Mouse (Mus musculus): ENCODE measurements around the gene Sulf2. TPM values are rescaled to one million over a fixed set of nuclear protein-coding genes. Genes with fewer than 3 reads are reported as not detected.

Sulf2 gene
- total RNA-seq, 2 experiments from 2014 or later = 66.2 to 68.9 TPM

DNA sequence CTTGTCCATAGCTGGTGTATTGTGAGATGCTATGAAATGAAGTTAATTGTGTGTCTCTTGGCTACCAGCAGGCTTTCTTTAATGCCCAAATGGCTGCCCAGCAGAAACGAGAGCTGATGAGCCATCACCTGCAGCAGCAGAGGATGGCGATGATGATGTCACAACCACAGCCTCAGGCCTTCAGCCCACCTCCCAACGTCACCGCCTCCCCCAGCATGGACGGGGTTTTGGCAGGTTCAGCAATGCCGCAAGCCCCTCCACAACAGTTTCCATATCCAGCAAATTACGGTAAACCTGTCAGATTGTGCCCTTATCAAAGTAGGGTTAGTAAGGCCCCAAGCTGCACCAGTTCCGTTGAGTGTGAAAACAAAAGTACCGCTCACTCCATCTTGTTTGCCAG lies 87.2 kb downstream of the Sulf2 start:
- no peak for DNase-seq (ENCODE audit: low spot score in 2 of 2)

DNA sequence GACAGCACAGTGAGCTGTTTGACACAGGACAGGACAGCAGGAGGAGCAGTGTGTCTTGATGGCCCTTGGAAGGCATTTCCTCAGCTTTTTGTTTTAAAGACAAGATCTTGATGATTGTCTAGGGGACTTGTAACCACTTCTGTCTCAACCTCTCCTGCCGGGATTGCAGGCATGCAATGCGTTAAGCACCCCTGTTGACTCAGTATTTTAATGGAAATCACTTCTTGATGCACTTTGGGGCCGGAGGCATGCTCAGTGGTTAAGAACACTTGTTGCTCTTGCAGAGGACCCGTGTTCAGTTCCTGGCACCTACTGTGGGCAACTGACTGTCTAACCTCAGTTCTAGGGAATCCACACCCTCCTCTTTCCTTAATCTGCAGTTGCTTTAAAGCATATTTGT lies 89.0 kb downstream of the Sulf2 start:
- DNase-seq (ENCODE audit: low spot score in 2 of 2) = no peak

DNA sequence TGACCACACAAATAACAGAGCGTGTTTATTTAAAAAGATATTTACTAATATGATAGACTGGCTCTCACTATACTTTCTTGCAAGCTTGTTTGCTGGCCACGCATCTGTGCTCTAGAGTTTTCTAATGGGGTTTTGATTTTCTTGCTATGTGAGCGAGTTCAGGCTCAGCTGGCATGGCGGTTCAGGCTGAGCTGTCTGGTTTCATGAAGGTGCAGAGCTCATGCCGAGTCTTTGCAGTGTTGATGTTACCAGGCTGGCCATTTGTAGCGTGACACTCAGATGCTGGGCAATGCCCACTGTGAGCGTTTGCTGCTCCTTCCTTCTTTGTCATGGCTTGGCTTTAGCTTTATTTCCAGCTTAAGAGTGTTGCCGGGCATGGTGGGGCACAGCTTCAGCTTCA lies 93.0 kb downstream of the Sulf2 start:
- no peak for DNase-seq (ENCODE audit: low spot score in 2 of 2)

DNA sequence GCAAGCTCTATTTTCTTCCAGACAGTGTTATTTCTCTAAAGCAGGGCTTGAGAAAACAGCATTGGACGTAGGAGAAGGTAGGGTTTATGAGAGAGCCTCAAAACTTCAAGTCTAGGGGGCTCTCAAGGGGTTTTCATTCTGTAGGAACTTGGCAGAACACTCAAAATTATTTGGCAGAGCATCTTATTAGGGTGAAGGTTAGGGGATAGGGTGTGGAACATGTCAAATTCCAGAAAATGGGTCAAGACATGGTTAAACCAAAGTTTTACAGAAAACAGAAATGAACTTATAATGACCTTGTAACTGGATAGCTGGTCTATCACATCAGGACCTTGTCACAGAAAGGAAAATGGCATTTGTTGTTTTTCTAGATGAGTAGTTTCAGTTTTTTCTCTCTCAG lies 93.5 kb downstream of the Sulf2 start:
- DNase-seq (ENCODE audit: low spot score in 2 of 2) = no peak

DNA sequence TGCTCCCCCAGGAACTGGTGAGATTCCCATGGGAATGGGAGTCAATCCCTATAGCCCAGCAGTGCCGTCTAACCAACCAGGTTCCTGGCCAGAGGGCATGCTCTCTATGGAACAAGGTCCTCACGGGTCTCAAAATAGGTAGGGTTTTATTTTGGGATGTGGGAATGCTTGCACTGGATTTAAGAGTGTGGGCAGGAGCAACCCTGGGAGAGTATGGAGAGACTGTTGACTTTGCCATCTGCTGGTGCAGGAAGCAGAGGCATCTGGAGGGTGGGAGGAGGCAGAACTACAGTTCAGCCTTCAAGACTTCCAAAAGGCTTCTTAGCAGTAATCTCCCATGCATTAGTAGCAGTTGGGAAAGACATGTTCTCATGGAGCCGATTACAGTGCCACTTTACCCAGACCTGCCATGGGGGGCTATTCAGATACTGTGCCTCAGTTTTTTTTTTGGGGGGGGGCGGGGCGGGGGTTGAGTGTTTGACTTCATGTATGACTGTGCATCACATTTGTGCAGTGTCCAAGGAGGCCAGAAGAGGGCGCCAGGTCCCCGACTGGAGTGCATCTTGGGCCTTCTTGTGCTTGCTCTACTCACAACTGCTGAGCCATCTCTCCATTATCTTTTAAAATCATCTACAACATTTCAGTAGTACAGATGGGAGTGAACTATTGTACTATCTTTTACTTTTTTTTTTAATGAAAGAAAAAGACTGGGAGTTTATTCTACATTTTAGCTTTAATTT lies 95.6 kb downstream of the Sulf2 start:
- peak in 1 of 2 experiments; percentile 45 for DNase-seq (ENCODE audit: low spot score in 2 of 2)

DNA sequence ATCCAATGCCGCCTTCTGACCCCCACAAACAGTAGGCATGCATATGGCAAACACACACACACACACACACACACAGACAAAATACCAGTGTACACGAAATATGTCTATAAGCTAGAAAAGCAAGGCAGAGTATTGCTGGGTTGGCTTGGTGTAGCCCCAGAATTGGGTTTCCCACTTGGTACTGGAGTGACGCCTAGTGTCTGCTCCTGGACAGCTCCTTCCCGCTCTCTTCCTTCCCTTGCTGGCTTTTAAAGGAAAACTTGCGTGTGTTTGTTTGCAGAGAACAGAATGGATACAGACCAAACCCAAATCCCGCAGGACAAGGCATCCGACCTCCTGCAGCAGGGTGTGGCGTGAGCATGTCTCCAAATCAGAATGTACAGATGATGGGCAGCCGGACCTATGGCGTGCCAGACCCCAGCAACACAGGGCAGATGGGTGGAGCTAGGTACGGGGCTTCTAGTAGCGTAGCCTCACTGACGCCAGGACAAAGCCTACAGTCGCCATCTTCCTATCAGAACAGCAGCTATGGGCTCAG lies 101.4 kb downstream of the Sulf2 start:
- DNase-seq (ENCODE audit: low spot score in 2 of 2) = no peak

DNA sequence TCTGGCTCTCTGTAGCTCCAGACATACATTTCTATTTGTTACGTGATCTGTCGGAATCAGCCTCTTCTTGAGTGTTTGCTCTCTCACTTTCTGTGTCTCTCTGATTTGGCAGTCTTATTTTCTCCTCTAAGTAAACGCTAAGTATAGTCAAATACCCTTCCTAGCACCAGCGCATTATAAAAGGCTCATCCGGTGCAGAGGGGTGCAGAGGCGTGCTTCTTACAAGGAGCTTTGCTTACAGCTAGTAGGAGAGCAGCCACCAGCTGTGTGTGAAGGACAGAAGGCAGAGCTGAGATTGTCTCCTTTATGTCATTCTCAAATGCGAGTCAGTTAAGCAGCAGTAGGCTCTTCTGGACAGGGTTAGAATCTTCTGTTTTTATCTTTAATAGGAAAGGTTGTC lies 103.5 kb downstream of the Sulf2 start:
- no peak for DNase-seq (ENCODE audit: low spot score in 2 of 2)

DNA sequence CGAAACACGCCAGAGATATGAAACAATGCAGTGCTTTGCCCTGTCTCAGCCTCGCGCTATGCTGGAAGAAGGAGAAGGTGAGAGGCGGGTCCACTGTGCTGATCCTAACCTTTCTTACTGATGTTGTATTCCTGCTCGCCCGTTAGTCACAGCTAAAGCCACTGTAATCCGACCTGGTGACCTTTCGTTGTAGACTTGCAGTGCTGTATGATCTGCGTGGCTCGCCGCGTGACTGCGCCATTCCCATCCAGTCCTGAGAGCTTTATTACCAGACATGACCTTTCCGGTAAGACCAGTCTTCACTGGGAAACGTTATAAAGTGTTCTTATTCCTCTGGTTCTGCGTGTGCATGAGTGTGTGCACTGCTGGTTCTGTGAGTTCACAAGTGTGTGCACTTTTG lies 104.0 kb downstream of the Sulf2 start:
- no peak for DNase-seq (ENCODE audit: low spot score in 2 of 2)

DNA sequence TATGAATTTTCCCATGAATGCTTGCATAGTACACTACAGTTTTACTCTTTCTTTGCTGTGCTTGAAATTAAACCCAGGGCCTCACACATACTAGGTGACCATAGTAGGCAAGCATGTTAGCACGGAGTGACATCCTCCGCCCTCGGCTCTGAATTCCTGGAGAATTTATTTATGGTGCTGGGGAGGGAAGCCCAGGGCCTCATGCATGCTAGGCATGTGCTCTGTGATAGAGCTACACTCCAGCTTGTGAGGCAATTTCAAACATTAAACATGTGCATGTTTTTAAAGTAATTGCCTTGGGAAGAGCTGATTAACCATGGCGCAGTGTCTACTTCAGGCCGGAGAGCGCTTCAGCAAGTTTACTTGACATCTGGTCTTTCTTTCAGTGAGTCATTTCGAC lies 106.6 kb downstream of the Sulf2 start:
- DNase-seq (ENCODE audit: low spot score in 2 of 2) = no peak

DNA sequence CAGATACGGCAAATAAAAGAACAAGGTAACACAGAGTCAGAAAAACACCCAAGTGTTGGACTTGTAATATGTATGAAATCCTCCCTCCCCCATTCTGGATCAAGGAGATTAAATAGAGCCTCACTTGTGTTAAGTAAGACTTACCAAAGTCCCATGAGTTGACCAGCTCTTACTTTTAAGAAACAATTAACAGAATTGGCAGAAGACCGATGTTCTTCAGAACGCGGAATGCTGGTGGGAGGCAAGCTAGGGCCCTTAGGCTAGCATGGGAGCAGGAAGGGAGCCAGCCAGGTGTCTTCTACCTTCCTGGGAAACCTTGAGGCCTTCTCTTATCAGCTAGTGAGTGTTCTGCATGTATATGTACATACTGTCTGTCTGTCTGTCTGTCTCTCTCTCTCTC lies 107.5 kb downstream of the Sulf2 start:
- no peak for DNase-seq (ENCODE audit: low spot score in 2 of 2)

DNA sequence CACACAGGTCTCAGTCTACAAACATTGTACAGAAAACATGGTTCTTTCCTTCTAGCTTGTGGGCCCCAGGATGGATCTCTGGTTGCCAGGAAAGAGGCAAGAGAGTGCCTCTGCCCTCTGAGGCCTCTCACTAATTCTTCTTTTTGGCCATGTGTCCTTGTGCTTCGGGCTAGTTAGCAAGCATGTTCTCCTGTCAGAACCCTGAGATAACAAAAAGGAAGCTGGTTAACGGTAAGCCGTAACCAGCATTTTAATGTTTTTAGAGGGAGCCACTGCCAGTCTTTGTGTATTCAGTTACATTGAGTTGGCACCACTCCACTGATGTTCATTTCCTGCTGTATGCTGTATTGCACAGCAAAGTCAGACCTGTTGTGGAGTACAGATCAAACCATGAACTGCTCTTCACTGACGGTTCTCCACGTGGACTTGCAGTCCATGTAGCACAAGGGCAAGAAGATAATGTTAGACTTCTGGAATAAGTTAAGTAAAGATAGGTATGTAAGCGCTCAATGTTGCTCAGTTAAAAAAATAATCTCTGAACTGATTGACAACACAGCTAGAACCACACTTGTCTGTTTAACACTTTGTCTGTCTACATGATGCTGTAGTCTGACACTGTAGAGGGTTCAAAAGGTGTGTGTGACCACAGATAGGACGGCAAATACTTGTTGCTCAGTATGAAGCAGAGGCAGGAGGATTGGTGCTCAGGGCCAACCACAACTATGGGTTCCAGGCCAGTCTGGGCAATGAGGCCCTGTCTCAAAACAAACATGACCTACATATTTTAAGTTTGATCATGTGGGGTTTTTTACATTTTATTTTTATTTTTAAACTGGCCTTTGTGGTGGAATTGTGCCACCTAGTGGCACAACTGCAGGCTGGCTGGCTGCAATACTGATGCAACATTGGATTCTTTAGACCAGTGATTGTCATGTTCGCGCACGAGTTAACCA lies 109.6 kb downstream of the Sulf2 start:
- peak in 1 of 2 experiments; percentile 31 for DNase-seq (ENCODE audit: low spot score in 2 of 2)

DNA sequence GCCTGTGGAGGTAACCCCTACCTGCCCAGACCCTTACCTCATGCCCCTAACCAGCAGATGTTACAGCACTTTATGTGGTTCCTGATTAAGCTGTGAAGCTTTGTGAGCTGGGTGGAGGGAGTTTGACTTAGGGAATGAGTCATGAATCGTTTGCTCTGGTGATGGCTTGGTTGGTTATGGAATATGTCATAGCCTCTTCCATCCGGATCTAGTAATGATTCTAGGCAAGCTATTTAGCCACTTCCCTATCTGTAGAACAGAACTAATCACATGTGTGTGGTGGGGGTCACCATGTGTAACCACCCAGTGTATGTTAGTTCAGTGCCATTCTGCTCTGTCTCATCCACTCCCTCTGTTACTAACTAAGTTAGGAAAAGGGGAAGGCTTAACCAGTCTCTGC lies 110.5 kb downstream of the Sulf2 start:
- DNase-seq (ENCODE audit: low spot score in 2 of 2) = no peak

DNA sequence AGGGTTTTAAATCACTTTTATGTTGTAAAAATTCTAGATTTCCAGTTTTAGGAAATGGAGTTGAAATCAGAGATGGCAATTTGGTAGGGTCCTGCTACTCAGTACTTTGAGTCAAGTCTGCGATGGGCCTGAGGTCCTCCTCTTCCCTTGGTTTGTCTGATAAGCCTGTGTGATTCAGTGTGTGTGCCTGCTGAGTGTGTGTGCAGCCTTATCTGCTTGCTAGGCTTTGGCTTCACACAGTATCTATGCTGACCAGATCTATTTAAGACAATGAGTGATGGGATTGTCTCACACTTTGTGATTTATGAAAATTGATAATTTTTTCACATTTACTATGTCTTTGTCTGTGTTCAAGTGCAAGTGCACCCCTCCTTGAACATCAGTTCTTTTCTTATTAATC lies 112.9 kb downstream of the Sulf2 start:
- DNase-seq (ENCODE audit: low spot score in 2 of 2) = no peak

DNA sequence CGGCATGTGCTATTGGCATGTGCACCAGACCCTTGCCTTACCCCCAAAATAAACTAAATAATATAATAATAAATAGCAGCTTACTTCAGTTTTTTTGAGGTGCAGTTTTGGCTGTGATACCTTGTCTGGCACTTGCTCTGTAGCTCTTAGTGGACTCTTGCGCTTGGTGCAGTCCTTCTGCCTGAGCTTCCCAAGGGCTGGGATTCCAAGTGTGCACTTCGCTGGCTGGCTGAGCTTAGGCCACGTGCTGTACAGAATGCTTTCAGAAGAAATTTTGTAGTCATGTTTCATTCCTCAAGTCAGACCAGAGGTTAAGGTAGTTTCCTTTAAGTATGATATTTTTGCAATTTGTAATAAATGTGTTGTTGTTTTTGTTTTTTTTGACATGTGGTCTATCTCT lies 115.8 kb downstream of the Sulf2 start:
- no peak for DNase-seq (ENCODE audit: low spot score in 2 of 2)

DNA sequence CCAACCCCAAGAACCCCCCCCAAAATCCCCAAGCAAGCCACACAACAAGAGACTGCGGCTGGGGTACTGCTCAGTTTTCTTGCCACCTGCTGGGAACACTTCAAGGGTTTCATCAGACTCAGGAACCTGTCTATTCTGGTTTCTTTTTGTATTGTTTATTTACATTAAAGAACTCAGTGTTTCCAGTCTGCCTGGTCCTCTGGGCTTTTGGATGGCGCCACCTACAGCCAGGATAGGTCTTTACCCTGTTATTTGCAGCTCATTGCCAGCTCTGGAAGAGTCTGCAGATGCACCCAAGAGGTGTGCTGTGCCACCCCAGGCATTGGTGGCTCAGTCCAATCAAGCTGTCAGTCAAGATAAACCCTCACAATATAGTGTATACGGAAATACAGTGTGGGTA lies 119.7 kb downstream of the Sulf2 start:
- DNase-seq (ENCODE audit: low spot score in 2 of 2) = peak in 1 of 2 experiments; percentile 27

DNA sequence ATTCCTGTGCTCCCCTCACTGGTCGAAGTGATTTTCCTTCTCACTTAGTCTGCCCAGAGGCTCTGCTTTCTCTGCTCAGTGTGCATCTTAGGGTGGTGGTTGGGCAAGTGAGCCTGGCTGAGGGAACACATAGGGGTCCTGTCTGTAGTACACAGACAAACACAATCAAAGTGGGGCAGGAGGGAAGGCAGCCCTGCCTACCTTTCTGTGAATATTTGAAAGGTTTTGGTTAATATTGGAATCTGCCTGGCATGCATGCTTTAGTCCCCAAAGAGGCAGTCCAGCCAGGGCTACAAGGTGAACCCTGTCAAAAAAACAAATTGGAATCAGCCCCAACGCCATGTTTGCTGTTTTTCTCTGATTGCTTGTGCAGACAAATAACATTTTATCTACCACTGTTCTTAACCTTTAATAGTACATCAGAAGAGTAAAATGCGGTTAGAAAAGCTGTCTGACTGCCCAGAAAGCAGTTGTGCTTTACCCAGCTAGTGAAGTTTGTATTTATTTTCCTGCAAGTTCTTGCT lies 120.4 kb downstream of the Sulf2 start:
- DNase-seq (ENCODE audit: low spot score in 2 of 2) = no peak

DNA sequence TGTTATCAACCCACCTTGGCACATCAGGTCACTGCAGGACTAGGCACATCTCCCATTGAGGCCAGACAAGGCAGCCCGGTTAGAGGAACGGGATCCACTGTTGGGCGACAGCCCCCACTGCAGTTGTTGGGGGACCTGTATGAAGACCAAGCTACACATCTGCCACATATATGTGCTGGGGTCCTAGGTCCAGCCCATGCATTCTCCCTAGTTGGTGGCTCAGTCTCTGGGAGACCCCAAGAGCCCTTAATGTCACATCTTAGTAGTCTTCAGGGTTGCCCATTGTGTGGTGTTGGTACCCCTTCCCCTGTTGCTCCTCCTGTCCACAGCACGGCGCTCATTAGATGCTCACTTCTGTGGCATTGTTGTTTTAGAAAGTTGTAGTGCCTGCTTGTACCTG lies 122.8 kb downstream of the Sulf2 start:
- DNase-seq (ENCODE audit: low spot score in 2 of 2) = no peak

DNA sequence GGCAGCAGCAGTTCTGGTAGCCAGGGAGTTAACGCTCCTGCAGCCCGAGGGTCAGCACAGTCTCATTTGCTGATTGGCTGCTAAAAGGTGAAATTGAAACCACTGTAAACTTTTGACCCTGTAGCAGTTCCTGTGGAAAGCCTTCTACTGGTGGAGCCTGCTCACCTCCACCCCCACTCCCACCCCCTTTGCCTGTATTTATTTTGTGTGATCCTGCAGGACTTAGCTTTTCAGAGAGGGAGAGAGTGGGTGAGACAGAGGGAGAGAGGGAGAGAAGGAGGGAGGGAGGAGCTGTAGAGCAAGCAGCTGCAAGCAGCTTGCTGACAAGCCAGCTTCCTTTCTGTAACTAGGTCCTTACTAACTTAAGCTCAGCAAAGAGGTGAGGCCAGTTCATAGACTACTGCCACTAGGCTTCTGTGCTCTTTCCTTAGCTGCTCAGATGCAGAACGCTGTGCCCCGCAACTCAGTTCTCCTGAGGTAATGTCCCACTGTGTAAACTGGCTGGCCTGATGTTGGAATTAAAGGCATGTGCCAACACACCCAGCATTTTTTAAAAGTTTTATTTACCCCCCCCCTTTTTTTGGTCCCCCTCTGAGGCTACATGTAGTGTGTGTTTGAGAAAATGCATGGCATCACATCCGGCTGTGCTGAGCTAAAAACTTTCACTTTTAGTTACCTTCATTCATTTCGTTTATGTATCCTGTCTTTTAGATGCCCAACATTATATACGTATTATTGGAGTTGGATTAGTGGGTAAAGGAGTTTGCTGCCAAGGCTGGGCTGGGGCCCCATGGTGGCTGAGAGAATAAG lies 124.1 kb downstream of the Sulf2 start:
- DNase-seq (ENCODE audit: low spot score in 2 of 2) = peak; percentile 17 to 55

DNA sequence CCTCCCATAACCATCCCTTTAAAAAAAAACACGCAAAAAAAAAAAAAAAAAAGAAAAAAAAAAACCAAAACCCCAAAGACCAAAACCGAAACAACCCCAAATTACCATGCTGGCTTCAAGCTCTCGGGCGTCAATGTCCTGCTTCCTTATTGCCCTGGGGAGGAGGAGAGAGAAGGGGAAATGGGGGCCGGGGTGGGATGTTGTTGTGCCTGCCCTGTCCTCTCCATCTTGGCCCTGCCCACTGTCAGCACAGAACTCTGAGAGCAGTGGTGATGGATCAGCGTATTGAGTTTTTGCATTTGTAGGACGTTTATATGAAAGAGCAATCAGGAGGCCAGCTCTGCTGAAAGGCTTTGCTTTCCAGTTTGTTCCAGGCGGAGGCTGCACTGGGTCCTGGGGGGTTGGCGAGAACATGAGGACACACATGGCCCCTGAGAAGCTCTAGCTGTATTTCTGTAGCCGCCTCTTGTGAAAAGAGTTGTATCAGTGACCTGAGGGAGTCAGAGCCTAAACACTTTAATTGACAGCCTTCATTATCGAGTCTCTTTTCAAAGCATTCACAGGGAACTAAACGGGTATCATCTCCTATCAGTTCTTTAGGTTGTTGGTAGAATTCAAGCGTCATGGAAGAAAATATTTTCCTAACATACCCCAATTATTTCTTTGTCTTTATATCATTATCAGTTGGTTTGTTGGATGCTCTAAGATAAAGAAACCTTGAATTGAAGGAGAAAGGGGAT lies 125.0 kb downstream of the Sulf2 start:
- no peak for DNase-seq (ENCODE audit: low spot score in 2 of 2)

DNA sequence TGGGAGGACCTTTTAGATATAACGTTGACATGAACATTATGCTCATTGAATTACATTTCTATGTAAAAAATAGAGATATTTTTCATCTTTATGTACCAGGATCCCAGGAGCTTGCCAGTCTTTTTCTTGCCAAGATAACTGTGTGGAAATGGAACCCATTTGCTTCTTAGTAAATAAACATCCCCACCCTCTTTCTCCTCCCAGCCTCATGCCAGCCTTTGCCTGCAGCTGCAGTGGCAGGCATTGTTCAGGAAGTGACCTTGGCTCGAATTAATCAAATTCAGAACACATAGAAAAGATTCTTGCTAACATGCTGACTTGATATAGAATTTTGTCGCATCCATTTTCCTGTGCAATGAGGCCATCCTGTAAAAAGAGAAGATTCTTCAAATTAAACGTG lies 126.2 kb downstream of the Sulf2 start:
- DNase-seq (ENCODE audit: low spot score in 2 of 2) = no peak
